Mouse (Mus musculus) 3134 (cell line): ENCODE results near the gene Hexim1.
A peak's percentile ranks its signal among the peaks of the same experiment; 100 is the strongest.

ENCODE experiments used
- DNase-seq: peaks from one replicate; pipeline ENCODE4 v3.0.0-alpha.2; 2011; ENCODE audit warnings: low spot score; ENCODE audit not compliant: insufficient read length; ENCODE audit errors: extremely low read depth

Hexim1 gene

DNA sequence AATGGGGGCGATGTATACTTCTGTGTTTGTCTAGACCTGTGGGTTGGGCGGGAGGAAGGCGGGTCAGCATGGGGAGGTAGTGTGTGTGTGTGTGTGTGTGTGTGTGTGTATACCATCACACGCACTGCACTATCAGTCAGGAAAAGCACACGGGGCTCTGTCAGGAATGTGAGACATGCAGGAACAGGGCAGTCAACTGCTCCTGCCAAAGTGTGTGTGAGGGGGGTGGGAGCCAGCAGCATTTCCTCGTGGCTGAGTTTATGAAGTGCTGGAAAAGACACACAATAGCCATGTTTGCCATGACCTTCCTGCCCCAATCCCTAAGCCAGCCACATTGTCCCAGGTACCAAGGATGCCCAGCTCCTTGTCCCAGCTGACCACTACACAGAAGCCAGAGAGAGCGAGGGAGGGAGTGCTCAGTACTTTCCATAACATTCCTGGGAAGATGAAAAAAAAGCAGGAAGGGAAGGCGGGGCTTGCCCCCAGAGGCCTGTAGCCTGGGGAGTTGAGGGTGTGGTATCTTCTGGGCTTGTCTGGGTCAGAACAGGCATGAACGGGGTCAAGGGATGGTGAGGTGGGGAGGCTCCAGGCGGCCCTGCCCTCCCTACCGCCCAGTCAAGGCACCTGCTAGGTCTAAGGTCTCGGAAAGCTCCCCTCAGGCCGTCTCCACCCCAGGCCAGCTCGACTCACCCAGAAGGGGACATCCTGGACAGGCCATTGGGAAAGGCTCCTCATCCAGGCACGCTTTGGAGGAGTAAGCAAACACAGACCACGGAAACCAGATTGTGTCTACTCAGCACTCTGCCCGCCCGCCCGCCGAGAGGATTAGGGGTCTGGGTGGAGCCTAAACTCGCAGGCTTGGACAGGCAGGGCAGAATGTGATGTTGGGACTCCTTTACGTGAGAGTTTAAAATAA lies 18.8 kb upstream of the Hexim1 start:
- peak; percentile 80 for DNase-seq

DNA sequence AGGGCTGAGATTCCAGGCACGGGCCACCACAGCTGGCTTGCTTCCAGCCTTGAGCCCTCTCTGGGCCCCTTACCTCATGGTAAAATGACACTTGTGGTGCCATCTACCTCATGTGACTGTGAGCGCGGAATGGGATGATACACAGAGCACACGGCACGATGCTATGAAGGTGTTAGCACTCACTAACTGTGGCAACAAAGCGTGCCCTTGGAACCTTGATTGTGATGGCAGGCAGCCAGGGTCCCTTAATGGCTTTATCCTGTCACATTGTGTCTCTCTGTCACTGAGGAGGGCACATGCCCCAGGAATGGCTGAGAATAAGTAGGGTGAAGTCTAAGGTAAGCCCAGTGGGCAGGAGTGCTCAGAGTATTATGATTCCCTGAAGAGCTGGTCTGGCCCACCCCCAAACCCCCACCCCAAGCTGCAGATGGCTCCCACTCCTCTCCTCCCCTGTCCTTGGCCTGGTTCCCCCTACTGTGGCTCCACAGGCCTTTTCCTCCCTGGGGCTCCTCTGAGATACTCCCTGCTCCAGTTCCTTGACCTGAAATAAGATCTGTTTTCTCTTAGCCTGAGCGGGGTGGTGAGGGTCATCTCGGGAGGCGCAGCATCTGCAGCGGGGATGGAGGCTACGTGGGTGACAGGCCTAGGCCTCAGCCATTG lies 17.4 kb upstream of the Hexim1 start:
- DNase-seq: no peak

DNA sequence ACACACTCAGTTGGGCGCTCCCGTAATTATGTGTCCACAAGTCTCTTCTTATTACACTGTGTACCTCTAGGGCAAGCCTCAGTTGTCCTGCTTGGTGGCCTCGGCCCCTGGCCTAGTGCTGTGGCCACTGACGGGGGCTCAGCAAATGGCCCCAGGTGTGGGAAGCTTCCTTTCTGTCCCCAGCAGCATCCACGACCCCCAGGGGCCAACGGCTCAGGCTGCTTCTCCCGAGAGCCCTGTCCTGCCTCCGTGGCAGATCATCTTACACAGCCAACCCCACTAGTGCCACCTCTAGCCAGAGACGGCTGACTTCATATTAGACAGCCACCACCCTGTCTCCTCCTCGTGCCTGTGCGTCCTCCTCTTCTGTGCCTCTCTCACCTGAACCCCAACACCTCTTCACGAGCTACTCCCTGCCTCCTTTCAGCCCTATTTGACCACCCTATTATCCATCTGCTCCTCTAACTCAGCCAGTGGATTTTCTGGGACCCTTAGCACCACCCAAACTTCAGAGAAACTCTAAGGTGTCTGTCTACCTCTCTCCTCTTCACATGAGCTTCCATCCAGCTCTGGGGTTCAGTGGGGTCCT lies 16.6 kb upstream of the Hexim1 start:
- no peak for DNase-seq

DNA sequence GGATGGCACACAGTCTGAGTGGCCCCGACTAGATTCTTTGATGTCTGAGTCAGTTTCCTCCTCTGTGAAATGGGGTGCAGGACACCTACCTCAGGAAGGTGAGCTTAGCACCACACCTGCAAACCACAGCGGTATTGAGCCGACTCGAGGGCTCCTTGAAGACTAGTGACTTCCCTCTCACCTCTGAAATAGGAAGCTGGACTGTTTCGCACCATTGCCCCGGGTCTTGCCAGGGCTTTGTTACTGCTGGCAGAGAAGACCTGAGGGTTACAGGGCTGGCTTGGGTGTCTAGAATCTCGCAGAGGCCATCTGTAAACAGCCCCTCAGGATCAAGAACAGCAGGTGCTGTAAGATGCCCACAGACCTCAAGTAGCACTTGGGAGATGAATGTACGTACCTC lies 15.7 kb upstream of the Hexim1 start:
- DNase-seq: no peak

DNA sequence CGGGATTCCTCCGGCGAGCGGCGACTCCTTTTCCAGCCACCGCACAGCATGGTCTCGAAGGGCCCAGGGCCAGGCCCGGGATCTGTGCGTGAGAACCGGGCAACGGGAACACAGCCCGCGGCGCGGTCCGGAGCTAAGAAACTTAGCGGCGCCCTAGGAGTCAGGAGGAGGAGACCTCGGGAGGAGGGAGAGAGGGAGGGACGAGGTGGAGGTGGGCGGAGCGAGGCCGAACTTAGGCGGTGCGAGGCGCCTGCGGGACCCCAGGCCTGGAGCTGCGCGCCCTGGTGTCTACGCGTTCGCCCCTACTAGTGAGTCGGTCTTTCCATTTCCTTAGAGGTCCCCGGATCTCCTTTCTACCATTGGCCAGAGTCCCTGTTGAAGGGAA lies 14.6 kb upstream of the Hexim1 start, which contains the start of the genes Plcd3 and Acbd4:
Gene Plcd3, minus strand, starts transcription at position 178 of the 385 bp plus-strand sequence.
Gene Acbd4, plus strand, starts transcription at position 202 of the 385 bp plus-strand sequence.
- DNase-seq: peak; percentile 88

DNA sequence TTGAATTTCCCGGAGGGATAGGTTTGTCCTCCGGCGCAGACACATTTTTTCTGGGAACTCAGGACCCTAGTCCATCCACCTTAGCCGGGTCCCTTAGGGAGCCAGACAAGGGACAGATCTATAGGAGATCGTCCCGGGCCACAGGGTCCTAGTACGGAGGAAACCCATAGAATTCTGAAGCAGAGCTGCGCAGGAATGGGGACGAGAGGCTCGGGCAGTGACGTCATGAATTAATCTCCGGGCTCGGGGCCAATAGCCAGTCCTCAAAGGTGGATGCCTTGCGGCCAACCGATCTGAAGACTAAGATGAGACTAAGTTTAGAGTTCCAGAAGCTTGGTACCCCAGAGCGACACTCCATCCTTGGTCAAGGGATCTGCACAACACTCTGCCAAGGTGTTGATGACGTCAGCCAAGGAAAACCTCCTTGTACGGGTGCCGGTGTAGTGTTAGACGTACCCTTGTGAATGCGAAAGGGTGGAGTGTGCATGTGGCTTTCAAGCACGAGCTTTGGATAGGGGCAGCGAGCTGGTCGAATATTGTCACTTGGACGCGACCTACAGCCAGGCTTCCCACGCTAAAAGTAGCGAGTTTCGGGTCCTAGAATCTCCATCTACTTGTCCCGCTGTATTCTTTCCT lies 14.0 kb upstream of the Hexim1 start:
- DNase-seq: peak; percentile 75

DNA sequence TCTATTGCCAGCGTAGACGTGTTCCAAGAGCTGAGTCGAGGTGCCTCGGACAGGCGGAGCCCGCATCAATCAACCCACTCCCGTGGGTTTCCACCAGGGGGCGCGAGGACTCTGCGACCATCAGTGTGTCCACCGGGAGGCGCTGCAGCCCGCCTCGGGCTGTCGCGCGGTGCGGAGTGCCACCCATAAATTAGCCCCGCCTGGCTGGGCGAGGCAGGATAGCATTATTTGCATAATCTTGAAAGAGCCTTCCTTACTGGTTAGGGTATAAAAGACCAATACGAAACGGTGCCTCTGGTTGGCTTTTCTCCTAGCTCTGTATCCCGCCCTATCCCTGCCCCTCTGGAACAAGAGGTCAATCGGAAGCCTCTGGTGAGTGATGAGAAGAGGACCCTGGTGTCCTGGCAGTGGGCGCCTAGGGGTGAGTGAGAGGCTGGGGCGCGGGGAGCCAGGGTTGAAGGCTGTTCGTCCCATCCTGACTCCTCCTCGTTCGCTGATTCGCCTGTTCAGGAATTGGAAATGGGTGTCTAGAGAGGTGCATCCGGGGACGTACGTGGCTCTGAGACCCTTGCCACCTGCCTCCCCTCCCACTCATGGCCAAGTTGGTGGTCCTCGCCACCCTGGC lies 13.2 kb upstream of the Hexim1 start:
- peak; percentile 99 for DNase-seq

DNA sequence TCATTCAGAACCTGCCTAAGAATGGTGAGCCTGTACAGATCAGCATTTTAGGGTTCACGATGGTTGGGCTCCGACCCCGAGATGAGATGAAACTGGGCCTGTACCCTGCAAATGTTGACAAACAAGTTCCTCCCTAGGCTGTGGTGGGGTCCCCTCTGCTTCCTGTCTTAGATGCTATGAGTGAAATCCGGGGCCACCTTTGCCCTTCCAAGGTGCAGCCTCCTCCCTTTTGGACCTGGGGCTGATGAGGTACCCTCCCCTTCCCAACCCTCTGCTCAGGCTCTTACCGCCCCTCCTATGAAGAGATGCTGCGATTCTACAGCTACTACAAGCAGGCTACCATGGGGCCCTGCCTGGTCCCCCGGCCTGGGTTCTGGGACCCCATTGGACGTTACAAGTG lies 12.4 kb upstream of the Hexim1 start:
- DNase-seq: no peak

DNA sequence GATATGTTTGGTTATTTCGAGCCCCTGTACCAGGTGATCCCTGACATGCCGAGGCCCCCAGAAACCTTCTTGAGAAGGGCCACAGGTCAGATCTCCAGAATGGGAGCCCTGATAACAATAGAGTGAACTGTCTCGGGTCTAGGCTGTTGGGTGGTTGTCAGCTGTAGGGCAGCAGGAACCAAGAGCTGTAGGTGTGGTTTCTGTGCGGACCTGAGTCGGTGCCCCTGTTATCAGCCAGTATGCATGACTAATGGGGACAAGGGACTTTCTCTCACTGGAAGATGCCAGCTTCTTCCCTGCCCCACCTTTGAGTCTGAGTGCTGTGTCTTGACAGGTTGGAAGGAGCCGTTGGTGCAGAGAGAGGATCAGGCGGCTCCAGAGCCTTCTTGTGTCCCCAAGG lies 11.6 kb upstream of the Hexim1 start:
- DNase-seq: no peak

DNA sequence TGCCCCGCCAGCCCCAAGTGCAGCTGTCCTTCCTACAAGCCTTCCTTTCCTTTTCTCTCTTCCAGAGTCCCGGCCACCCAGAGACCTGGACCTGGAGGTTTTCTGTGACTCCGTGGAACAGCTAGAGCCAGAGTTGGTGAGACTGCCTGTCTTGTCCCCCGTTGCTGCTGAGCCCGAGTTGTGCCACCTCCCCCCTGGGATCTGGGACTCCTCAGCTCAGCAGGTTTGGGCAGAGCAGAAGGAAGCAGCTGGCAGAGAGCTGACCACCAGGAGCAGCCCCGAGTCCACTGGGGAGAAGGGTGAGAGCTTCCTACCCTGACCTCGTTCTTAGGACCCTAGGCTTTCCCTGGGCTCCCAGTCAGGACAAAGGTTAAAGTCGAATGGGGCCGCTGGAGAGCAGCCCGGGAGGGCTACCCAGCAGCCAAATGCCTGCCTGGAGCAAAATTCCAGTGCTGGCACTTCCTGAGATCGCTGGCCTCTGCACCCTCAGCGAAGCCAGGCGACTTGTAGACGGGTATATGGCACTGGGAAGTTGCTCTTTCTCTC lies 10.8 kb upstream of the Hexim1 start:
- DNase-seq: no peak

DNA sequence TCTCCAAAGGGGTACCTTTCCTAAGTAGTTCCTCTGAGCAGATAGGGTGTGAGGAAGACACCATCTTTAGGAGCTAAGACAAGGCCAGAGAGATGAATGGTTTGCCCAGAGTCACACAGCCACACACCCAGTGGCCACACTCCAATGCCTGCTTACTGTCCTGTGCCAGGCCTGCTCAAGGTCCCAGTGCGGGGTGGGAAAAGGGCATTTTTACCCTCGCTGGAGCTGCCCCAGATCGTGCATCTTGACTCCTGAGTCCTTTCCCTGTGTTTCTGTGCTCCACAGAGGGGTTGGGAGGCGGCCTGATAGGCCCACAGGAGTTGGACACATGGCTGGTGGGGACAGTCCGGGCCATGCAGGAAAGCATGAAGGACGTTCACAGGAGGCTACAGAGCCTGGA lies 10.2 kb upstream of the Hexim1 start:
- DNase-seq: no peak

DNA sequence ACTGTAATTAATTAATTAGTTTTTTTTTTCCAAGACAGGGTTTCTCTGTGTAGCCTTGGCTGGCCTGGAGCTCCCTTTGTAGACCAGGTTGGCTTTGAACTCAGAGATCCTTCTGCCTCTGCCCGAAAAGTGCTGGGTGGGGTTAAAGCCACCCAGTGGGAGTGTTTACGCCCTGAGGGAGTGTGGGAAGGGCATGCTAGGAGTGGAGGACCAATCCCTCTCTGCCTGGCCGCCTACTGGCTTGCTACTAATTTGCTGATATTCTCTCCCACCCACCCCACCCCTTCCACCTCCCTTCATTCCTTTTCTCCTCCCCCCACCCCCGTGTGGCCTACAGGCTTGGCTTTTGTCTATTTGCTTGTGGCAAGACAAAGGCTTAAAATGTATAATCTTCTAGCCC lies 9.6 kb upstream of the Hexim1 start:
- no peak for DNase-seq

DNA sequence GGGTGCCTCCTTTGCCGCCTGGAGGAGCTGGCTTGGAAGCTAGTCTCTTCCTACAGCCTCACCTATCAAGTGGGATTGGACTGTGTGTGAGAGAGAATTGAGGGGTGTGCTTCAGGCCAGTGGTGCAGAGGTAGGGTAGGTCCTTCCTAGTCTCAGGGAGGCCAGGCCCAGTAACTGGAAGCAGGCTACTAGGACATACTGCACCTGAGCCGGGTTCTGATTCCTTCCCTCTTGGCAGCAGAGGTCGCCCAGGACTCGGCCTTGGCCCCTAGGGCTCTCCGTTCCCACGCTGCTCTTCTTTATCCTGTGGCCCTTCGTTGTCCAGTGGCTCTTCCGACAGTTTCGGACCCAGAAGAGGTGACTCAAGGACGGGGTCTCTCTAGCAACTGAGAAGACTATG lies 4.7 kb upstream of the Hexim1 start:
- DNase-seq: no peak

DNA sequence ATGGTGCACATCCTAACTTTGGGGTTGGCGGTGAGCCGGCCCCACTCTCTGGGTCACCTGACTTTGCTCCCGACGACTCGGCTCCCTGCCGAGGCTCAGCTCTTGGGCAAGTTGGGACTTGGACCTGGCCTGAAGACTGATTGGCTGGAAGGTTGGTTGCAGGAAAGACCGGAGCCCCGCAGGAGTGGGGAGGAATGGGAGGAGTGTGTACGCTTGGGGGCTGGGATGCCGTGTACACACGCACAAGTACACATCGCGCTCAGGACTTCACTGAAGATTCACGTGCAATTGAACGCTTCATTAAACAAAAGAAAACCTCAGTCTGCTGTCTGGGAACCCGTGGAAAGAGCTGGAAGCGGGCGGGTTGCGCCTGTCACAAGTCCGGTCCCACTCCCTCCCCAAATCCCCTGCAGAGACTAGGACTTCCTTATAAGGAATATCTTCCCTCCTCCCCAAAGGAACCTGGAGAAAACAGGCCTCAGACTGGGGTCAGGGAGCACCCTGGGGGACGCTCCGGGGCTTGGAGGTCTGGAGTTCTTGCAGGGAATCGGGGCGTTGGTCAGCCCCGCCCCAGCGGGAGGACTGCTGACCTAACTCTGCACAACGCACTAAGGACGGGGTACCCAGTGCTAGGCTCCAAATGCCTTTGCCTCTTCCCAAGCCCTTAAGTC lies 4.0 kb upstream of the Hexim1 start:
- DNase-seq: no peak

DNA sequence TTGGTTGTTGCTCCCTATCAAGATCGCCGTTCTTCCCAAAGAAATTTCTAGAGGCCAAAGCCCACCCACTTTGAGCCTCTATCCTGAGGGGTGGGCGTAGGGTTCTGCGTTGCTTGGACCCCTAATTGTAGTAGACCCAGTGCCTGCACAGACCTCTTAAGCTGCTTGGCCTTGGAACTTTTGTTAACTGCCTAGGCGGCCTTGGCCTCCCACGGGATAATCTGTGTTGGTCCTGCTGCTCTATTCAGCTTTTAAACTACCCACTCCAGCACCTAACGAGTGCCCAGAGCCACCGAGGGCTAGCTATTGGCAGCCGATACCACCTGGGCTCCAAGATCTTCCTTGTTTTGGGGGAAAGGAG lies 3.5 kb upstream of the Hexim1 start:
- no peak for DNase-seq

DNA sequence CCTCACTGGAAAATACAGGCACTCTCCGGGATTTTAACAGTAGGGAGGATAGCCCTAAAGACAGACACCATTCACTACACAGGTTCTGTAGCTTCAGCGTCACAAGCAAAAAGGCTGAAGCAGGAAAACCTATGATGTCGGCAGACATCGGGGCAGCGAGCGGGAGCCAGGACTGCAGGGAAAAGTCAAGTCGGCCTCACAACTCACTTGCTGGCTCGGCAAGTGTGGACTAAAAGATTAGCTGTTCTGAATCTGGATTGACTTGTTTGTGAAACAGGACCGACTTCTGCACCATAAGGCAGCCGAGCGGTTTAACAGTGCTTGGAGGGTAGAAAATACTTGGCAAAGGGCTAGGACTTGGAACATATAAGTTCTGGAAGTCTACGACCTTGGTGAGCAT lies 3.0 kb upstream of the Hexim1 start:
- no peak for DNase-seq

DNA sequence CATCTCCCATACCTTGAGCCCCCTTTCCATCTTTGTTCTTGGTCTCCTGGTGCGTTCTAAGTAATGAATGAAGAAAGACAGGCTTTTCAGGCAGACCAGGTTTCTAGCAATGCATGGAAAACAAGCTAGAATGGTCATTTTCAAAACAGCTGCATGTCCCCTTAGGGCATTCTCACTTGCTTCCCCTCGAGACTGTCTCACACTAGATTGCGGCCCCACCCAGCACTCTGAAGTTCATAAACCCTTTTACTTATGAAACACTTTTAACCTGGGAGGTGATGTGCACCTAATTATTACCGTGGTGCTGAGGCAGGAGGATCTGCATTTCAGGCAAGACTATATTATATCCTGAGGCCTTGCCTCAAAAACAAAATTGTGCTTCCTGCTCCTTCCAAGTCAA lies 2.3 kb upstream of the Hexim1 start:
- no peak for DNase-seq

DNA sequence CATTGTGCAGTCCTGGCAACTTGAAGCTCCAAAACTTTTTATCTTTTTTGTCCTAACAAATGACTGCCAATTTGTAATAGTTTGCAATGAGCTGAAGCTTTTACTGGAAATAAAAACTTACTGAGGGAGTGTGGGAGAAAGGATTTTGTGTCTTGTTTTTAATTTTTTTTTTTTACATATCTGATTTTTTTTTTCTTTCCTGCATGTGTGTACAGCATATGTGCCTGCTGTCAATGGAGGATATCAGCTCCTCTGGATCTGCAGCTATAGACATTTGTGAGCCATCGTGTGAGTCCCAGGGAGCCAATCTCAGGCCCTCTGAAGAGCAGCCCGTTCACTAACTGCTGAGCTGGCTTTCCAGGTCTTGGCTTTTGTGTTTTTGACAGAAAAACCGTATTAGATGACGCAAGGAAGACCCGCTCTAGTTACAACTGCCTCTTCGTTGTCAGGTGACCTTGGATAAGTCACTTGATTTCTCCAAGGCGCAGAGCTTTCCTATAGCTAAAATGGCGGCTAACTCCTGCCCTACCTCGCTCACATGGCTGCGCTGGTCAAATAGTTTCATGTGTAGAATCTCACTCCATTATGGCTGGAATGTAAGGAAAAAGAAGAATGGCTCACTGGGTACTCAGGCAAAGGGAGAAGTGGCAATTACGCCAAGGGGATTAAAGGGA lies 1.6 kb upstream of the Hexim1 start:
- DNase-seq: no peak

DNA sequence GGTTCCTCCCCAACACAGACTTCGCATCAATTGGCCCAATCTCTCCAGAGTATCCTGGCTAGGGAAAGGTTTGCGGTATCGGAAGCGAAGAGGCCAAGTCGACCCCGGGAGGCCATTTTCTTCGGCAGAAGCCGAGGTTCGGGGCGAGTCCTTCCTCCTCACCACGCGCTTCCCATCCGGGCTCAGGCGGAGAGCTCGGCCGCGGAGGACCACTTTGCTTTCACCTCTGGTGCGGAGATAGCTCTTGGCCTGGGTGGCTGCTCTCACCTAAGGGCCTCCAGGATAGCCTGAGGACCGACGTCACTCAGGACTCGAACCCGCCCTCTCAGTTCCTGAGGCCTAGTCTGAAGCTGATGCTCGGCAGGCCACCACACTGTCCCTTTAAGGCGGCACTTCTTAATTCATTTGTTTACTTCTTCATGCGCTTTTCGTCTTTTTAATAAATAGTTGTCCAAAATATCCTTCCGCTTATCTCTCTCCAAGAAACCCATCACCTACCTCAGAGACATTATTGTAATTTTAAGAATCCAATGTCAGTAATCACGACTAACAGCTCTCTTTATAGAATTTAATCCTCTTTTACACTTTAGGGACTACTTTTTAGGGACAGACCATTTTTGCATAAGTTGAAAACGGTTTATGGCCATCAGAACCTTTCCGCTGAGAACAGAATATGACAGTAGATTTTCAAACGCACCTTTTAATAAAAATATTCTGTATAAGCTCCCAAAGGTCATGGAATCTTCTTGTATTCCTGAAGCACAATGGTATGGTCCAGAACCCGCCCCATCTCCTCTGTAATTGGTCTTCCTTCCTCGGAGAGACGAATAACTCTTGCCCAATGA lies 646 bp upstream of the Hexim1 start:
- peak; percentile 91 for DNase-seq
